In the genomic region with DNA sequence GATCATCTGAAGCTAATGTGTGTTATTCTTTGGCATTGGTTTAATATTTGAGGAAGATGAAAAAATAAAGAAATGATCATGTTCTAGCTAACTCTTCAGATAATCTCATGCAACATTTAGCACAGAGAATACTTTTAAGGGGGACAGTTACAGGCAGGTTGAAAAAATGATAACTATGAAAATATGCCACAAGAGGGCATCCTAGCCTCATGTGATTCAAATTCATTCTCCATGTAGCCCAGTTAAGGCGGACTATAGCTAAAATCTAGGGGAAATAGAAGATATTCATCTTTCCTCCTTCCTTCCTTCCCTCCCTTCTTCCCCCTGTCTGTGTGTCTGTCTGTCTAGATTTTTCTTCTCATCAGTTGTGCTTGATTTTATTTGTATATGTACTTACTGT, we compare ENCODE assay signal across 9 mouse cellular contexts. TPM values are rescaled to one million over a fixed set of nuclear protein-coding genes. Genes with fewer than 3 reads are reported as not detected.
DNase-seq lines count a peak whose midpoint lies in the region; ATAC-seq and TF ChIP-seq lines count a peak whose summit lies in the region.
"Had no signal": no experiment of that assay in that cellular context is flagged by ENCODE, and none has a peak within 500 bp of the region (broad histone marks: within the 10 kb centered on the region; RNA-seq: fewer than 3 reads in every experiment).

No protein-coding gene starts in this region.

- no peaks in the 10 kb centered on the region for H3K4me1 ChIP-seq in embryonic facial prominence, embryonic 11.5 days (ENCODE audit: control insufficient read depth, insufficient read depth, low read length)
- no peaks in the 10 kb centered on the region for H3K4me1 ChIP-seq in embryonic facial prominence, embryonic 10.5 days
- no peaks in the 10 kb centered on the region for H3K4me1 ChIP-seq in liver, postnatal 0 days (ENCODE audit: insufficient read depth)
- no peaks in the 10 kb centered on the region for H3K4me1 ChIP-seq in liver, embryonic 11.5 days (replicated peaks; ENCODE audit: control insufficient read depth, insufficient read depth, low read length)
- no peaks in the 10 kb centered on the region for H3K4me1 ChIP-seq in midbrain, embryonic 12.5 days
- no peaks in the 10 kb centered on the region for H3K4me1 ChIP-seq in intestine, embryonic 16.5 days (ENCODE audit: control insufficient read depth, insufficient read depth, low read length)
- H3K4me1 ChIP-seq: lung, embryonic 15.5 days had no signal

- H3K27me3 ChIP-seq in embryonic facial prominence, embryonic 11.5 days (ENCODE audit: control insufficient read depth, insufficient read depth, low read length) = no peaks in the 10 kb centered on the region
- no peaks in the 10 kb centered on the region for H3K27me3 ChIP-seq in embryonic facial prominence, embryonic 10.5 days (replicated peaks; ENCODE audit: low read depth, poor library complexity, severe bottlenecking)
- no peaks in the 10 kb centered on the region for H3K27me3 ChIP-seq in liver, postnatal 0 days (ENCODE audit: insufficient read depth, low read length)
- no peaks in the 10 kb centered on the region for H3K27me3 ChIP-seq in liver, embryonic 11.5 days (replicated peaks; ENCODE audit: control insufficient read depth, insufficient read depth, low read length)
- no peaks in the 10 kb centered on the region for H3K27me3 ChIP-seq in midbrain, embryonic 12.5 days
- H3K27me3 ChIP-seq in intestine, embryonic 16.5 days (replicated peaks; ENCODE audit: control insufficient read depth, insufficient read depth, low read length) = no peaks in the 10 kb centered on the region
- H3K27me3 ChIP-seq: lung, embryonic 15.5 days had no signal

- TF ChIP-seq EP300 in liver, postnatal 0 days (IDR thresholded peaks at IDR 0.05; ENCODE audit: low read depth) = no peak

- H3K9ac ChIP-seq in embryonic facial prominence, embryonic 11.5 days (replicated peaks; ENCODE audit: low read length) = no peak overlapping the region
- no peak overlapping the region for H3K9ac ChIP-seq in liver, postnatal 0 days (replicated peaks)
- no peak overlapping the region for H3K9ac ChIP-seq in liver, embryonic 11.5 days (ENCODE audit: low read depth, low read length)
- H3K9ac ChIP-seq in midbrain, embryonic 12.5 days (replicated peaks) = no peak overlapping the region
- no peak overlapping the region for H3K9ac ChIP-seq in intestine, embryonic 16.5 days (ENCODE audit: low read depth, low read length)
- H3K9ac ChIP-seq: lung, embryonic 15.5 days had no signal

- no peaks in the 10 kb centered on the region for H3K9me3 ChIP-seq in embryonic facial prominence, embryonic 11.5 days (replicated peaks; ENCODE audit: control insufficient read depth, low read length)
- no peaks in the 10 kb centered on the region for H3K9me3 ChIP-seq in embryonic facial prominence, embryonic 10.5 days
- H3K9me3 ChIP-seq in liver, postnatal 0 days (ENCODE audit: low read length) = no peaks in the 10 kb centered on the region
- no peaks in the 10 kb centered on the region for H3K9me3 ChIP-seq in liver, embryonic 11.5 days (ENCODE audit: control insufficient read depth, low read length)
- no peaks in the 10 kb centered on the region for H3K9me3 ChIP-seq in midbrain, embryonic 12.5 days
- no peaks in the 10 kb centered on the region for H3K9me3 ChIP-seq in intestine, embryonic 16.5 days (ENCODE audit: control insufficient read depth, low read length)
- H3K9me3 ChIP-seq: lung, embryonic 15.5 days had no signal

- TF ChIP-seq CTCF in liver, postnatal 0 days (IDR thresholded peaks at IDR 0.05; ENCODE audit: low read depth) = peak; percentile 65

- H3K27ac ChIP-seq in embryonic facial prominence, embryonic 11.5 days (replicated peaks; ENCODE audit: low read depth, low read length) = no peak overlapping the region
- no peak overlapping the region for H3K27ac ChIP-seq in embryonic facial prominence, embryonic 10.5 days (replicated peaks)
- no peak overlapping the region for H3K27ac ChIP-seq in liver, postnatal 0 days (ENCODE audit: low read depth)
- no peak overlapping the region for H3K27ac ChIP-seq in liver, embryonic 11.5 days (ENCODE audit: low read depth, low read length)
- no peak overlapping the region for H3K27ac ChIP-seq in midbrain, embryonic 12.5 days (replicated peaks)
- H3K27ac ChIP-seq in intestine, embryonic 16.5 days (ENCODE audit: low read length) = no peak overlapping the region
- H3K27ac ChIP-seq: lung, embryonic 15.5 days had no signal

- no peaks in the 10 kb centered on the region for H3K36me3 ChIP-seq in embryonic facial prominence, embryonic 11.5 days (replicated peaks; ENCODE audit: control insufficient read depth, insufficient read depth, low read depth, low read length)
- no peaks in the 10 kb centered on the region for H3K36me3 ChIP-seq in embryonic facial prominence, embryonic 10.5 days (replicated peaks)
- H3K36me3 ChIP-seq in liver, postnatal 0 days (replicated peaks; ENCODE audit: insufficient read depth, low read length) = no peaks in the 10 kb centered on the region
- H3K36me3 ChIP-seq in liver, embryonic 11.5 days (ENCODE audit: control insufficient read depth, insufficient read depth, low read length) = no peaks in the 10 kb centered on the region
- H3K36me3 ChIP-seq in midbrain, embryonic 12.5 days = no peaks in the 10 kb centered on the region
- H3K36me3 ChIP-seq in intestine, embryonic 16.5 days (ENCODE audit: control insufficient read depth, insufficient read depth, low read length) = no peaks in the 10 kb centered on the region
- H3K36me3 ChIP-seq: lung, embryonic 15.5 days had no signal

- H3K4me3 ChIP-seq in embryonic facial prominence, embryonic 11.5 days (ENCODE audit: low read depth, low read length) = no peak overlapping the region
- H3K4me3 ChIP-seq in embryonic facial prominence, embryonic 10.5 days = no peak overlapping the region
- no peak overlapping the region for H3K4me3 ChIP-seq in liver, postnatal 0 days (ENCODE audit: low read depth, low read length)
- no peak overlapping the region for H3K4me3 ChIP-seq in liver, embryonic 11.5 days (ENCODE audit: low read depth, low read length)
- no peak overlapping the region for H3K4me3 ChIP-seq in midbrain, embryonic 12.5 days
- H3K4me3 ChIP-seq in intestine, embryonic 16.5 days (ENCODE audit: low read length) = no peak overlapping the region
- H3K4me3 ChIP-seq: lung, embryonic 15.5 days had no signal

- peak; percentile 73 for DNase-seq in embryonic facial prominence, embryonic 11.5 days (ENCODE audit: low spot score)
- no peak for DNase-seq in embryonic facial prominence, embryonic 10.5 days (ENCODE audit: low spot score)
- DNase-seq in liver, postnatal 0 days = no peak
- DNase-seq in liver, embryonic 11.5 days (ENCODE audit: low spot score) = no peak
- DNase-seq in embryo, embryonic 11 days = peak; percentile 68
- DNase-seq in spleen, postnatal 4 days (ENCODE audit: low spot score in 2 of 2) = no peak

- H3K4me2 ChIP-seq in embryonic facial prominence, embryonic 11.5 days (ENCODE audit: low read depth, low read length) = no peak overlapping the region
- H3K4me2 ChIP-seq in liver, postnatal 0 days (ENCODE audit: low read depth, low read length) = no peak overlapping the region
- H3K4me2 ChIP-seq in liver, embryonic 11.5 days = no peak overlapping the region
- no peak overlapping the region for H3K4me2 ChIP-seq in midbrain, embryonic 12.5 days (replicated peaks)
- H3K4me2 ChIP-seq in intestine, embryonic 16.5 days (ENCODE audit: low read depth, low read length) = no peak overlapping the region
- H3K4me2 ChIP-seq: lung, embryonic 15.5 days had no signal

- no peak for ATAC-seq in embryonic facial prominence, embryonic 11.5 days (replicated peaks; ENCODE audit: insufficient number of reproducible peaks, low FRiP score, low TSS enrichment, low read depth)
- ATAC-seq in liver, postnatal 0 days = no peak
- no peak for ATAC-seq in liver, embryonic 11.5 days (replicated peaks; ENCODE audit: low FRiP score)
- ATAC-seq in midbrain, embryonic 12.5 days (ENCODE audit: low FRiP score, low read depth) = peak; percentile 60; the same call in 1 of the 2 replicates
- no peak for ATAC-seq in intestine, embryonic 16.5 days

- WGBS in embryonic facial prominence, embryonic 11.5 days = 18% methylated on average over 1 of the region's 1 CpGs
- WGBS in embryonic facial prominence, embryonic 10.5 days = 13% methylated on average over 1 of the region's 1 CpGs
- WGBS in liver, postnatal 0 days (ENCODE audit: insufficient replicate concordance) = 5% methylated on average over 1 of the region's 1 CpGs
- WGBS in liver, embryonic 11.5 days = 5% methylated on average over 1 of the region's 1 CpGs
- 11% methylated on average over 1 of the region's 1 CpGs for WGBS in midbrain, embryonic 12.5 days
- 5% methylated on average over 1 of the region's 1 CpGs for WGBS in intestine, embryonic 16.5 days

RNA-seq across cellular contexts. Expression of a gene that starts 17.6 kb away (rescaled TPM):
- 6.6 and 7.1 TPM in 2 replicates for polyA plus RNA-seq in embryonic facial prominence, embryonic 11.5 days (2014; fragmentation: Nextera tagmentation; extraction: Ambion mirVana)
- 2.5 and 3.2 TPM in 2 replicates for polyA plus RNA-seq in embryonic facial prominence, embryonic 10.5 days (2016; fragmentation: Nextera tagmentation; extraction: Ambion mirVana)
- polyA plus RNA-seq in liver, postnatal 0 days (2015; fragmentation: Nextera tagmentation; extraction: Ambion mirVana) = 0.12 and 0.20 TPM in 2 replicates
- 0.77 and 0.93 TPM in 2 replicates for polyA plus RNA-seq in liver, embryonic 11.5 days (2014; fragmentation: Nextera tagmentation; extraction: Ambion mirVana)
- polyA plus RNA-seq in midbrain, embryonic 12.5 days (2016; fragmentation: Nextera tagmentation; extraction: Ambion mirVana) = 3.7 and 4.6 TPM in 2 replicates
- 2.9 TPM in 2 replicates for polyA plus RNA-seq in intestine, embryonic 16.5 days (2015; fragmentation: Nextera tagmentation; extraction: Ambion mirVana)

RNA-seq across cellular contexts. Expression of a gene that starts 21.9 kb away (rescaled TPM):
- 9.7 and 10.3 TPM in 2 replicates for polyA plus RNA-seq in embryonic facial prominence, embryonic 11.5 days (2014; fragmentation: Nextera tagmentation; extraction: Ambion mirVana)
- 7.6 and 8.8 TPM in 2 replicates for polyA plus RNA-seq in embryonic facial prominence, embryonic 10.5 days (2016; fragmentation: Nextera tagmentation; extraction: Ambion mirVana)
- 6.4 TPM in 2 replicates for polyA plus RNA-seq in liver, postnatal 0 days (2015; fragmentation: Nextera tagmentation; extraction: Ambion mirVana)
- 11.2 and 12.1 TPM in 2 replicates for polyA plus RNA-seq in liver, embryonic 11.5 days (2014; fragmentation: Nextera tagmentation; extraction: Ambion mirVana)
- polyA plus RNA-seq in midbrain, embryonic 12.5 days (2016; fragmentation: Nextera tagmentation; extraction: Ambion mirVana) = 7.4 and 8.0 TPM in 2 replicates
- polyA plus RNA-seq in intestine, embryonic 16.5 days (2015; fragmentation: Nextera tagmentation; extraction: Ambion mirVana) = 8.1 and 9.4 TPM in 2 replicates

Comparison
In these comparisons a context has a peak if more than half of its experiments do, and no peak if none do; other contexts are left out.
1. DNase-seq: peak in embryonic facial prominence, embryonic 11.5 days (single experiment) and embryo, embryonic 11 days (single experiment); none in embryonic facial prominence, embryonic 10.5 days (single experiment), liver, postnatal 0 days (single experiment), liver, embryonic 11.5 days (single experiment) and spleen, postnatal 4 days (0 of 2).